Mouse (Mus musculus) embryonic facial prominence, embryonic 13.5 days (tissue): Measurements from ENCODE around the gene Man2b1. TPM values are rescaled to one million over a fixed set of nuclear protein-coding genes. Genes with fewer than 3 reads are reported as not detected.

Experiments
- ATAC-seq: fragments of 200-750 bp; cut with Nextera tagmentation; 2 replicates; pipeline ENCODE4 v1.8.0; 2017; ENCODE audit warnings: low read depth; ENCODE audit not compliant: insufficient number of reproducible peaks, insufficient read depth, low FRiP score, low TSS enrichment
- H3K27ac ChIP-seq: fragments of 300-500 bp; sonication (generic); 2 replicates; pipeline ENCODE4 v1.5.1; 2015; ENCODE audit warnings: moderate library complexity, mild to moderate bottlenecking, inconsistent platforms
- H3K27me3 ChIP-seq: fragments of 300-500 bp; sonication (generic); 2 replicates; pipeline ENCODE4 v1.6.1; 2015; ENCODE audit warnings: mild to moderate bottlenecking, inconsistent platforms
- H3K36me3 ChIP-seq: fragments of 300-500 bp; sonication (generic); 2 replicates; pipeline ENCODE4 v1.6.1; 2015; ENCODE audit warnings: mild to moderate bottlenecking, inconsistent platforms
- H3K4me1 ChIP-seq: fragments of 300-500 bp; sonication (generic); 2 replicates; pipeline ENCODE4 v1.6.1; 2015; ENCODE audit warnings: inconsistent platforms
- H3K4me2 ChIP-seq: fragments of 300-500 bp; sonication (generic); 2 replicates; pipeline ENCODE4 v1.6.1; 2015; ENCODE audit warnings: moderate library complexity, mild to moderate bottlenecking, inconsistent platforms
- H3K4me3 ChIP-seq: fragments of 300-500 bp; sonication (generic); 2 replicates; pipeline ENCODE4 v1.5.1; 2015; ENCODE audit warnings: mild to moderate bottlenecking, inconsistent platforms
- H3K9ac ChIP-seq: fragments of 300-500 bp; sonication (generic); 2 replicates; pipeline ENCODE4 v1.6.1; 2015; ENCODE audit warnings: mild to moderate bottlenecking, inconsistent platforms
- H3K9me3 ChIP-seq: fragments of 300-500 bp; sonication (generic); 2 replicates; pipeline ENCODE4 v1.6.1; 2016; ENCODE audit warnings: inconsistent platforms
- WGBS: fragments of 180-500 bp; shearing (Covaris S2); methylation state at CpG from one replicate; pipeline ENCODE4 v1.1.7; 2015; ENCODE audit warnings: mixed read lengths; 5-methylcytosine and 5-hydroxymethylcytosine counted together
- polyA plus RNA-seq: library from polyadenylated mRNA; unstranded; fragments of >200 nt; fragmentation: Nextera tagmentation; extraction: Ambion mirVana; gene quantifications from 2 replicates; pipeline ENCODE4 v1.2.1, GENCODE M21; 2015

Man2b1 gene
- polyA plus RNA-seq, 1 experiment from 2014 or later: 29.1 TPM

- Histone ChIP-seq H3K9me3 (no peaks in the 10 kb centered on the region), H3K36me3 (peaks cover 55% of the 10 kb centered on the region), H3K9ac (no peak overlapping the region), H3K4me1 (peaks cover 17% of the 10 kb centered on the region), H3K4me2 (no peak overlapping the region), H3K27me3 (no peaks in the 10 kb centered on the region), H3K4me3 (no peak overlapping the region), H3K27ac (no peak overlapping the region)
- 82% methylated on average over 7 of the region's 7 CpGs for WGBS
- ATAC-seq: no peak
These were observed 25.7 kb upstream of the Man2b1 start for GRCm38 (mm10) chr8:85057367-85057766.

GRCm38 (mm10) chr8:85059879-85060616 is 23.0 kb upstream of the Man2b1 start, which contains the start of gene Fbxw9:
TSS of gene Fbxw9 (plus strand) at chr8:85060055.
- 1% methylated on average over 53 of the region's 53 CpGs for WGBS
- H3K4me3 ChIP-seq: peak within 1 kb of the TSS; percentile 87
- peak within 1 kb of the TSS; percentile 91 for H3K4me2 ChIP-seq
- peak within 1 kb of the TSS; percentile 86 for H3K9ac ChIP-seq
- H3K9me3 ChIP-seq: no peaks in the 10 kb centered on the region
- H3K27me3 ChIP-seq: no peaks in the 10 kb centered on the region
- ATAC-seq: peak; percentile 83
- H3K27ac ChIP-seq: 0 out of 2 replicates have a peak within 1 kb of the TSS, but pooled peaks have one; percentile 60
- peaks cover 17% of the 10 kb centered on the region for H3K4me1 ChIP-seq
- H3K36me3 ChIP-seq: peaks cover 33% of the 10 kb centered on the region

GRCm38 (mm10) chr8:85062603-85063002 is 20.5 kb upstream of the Man2b1 start:
- H3K9me3 ChIP-seq: no peaks in the 10 kb centered on the region
- no peak overlapping the region for H3K27ac ChIP-seq
- H3K4me2 ChIP-seq: no peak overlapping the region
- H3K36me3 ChIP-seq: peaks cover 37% of the 10 kb centered on the region
- peaks cover 17% of the 10 kb centered on the region for H3K4me1 ChIP-seq
- no peaks in the 10 kb centered on the region for H3K27me3 ChIP-seq
- 92% methylated on average over 4 of the region's 4 CpGs for WGBS
- H3K9ac ChIP-seq: no peak overlapping the region
- H3K4me3 ChIP-seq: no peak overlapping the region
- no peak for ATAC-seq

GRCm38 (mm10) chr8:85065213-85065612 is 17.9 kb upstream of the Man2b1 start:
- no peak overlapping the region for H3K27ac ChIP-seq
- no peak overlapping the region for H3K9ac ChIP-seq
- H3K4me3 ChIP-seq: no peak overlapping the region
- peaks cover 44% of the 10 kb centered on the region for H3K36me3 ChIP-seq
- 50% methylated on average over 2 of the region's 2 CpGs for WGBS
- peaks cover 17% of the 10 kb centered on the region for H3K4me1 ChIP-seq
- no peaks in the 10 kb centered on the region for H3K27me3 ChIP-seq
- H3K4me2 ChIP-seq: no peak overlapping the region
- ATAC-seq: no peak
- no peaks in the 10 kb centered on the region for H3K9me3 ChIP-seq

- Histone ChIP-seq H3K27me3 (no peaks in the 10 kb centered on the region), H3K4me2 (no peak overlapping the region), H3K4me1 (peaks cover 5% of the 10 kb centered on the region), H3K4me3 (no peak overlapping the region), H3K9ac (no peak overlapping the region), H3K36me3 (peaks cover 41% of the 10 kb centered on the region), H3K27ac (no peak overlapping the region), H3K9me3 (no peaks in the 10 kb centered on the region)
- WGBS: 90% methylated on average over 2 of the region's 2 CpGs
- no peak for ATAC-seq
These were observed 15.9 kb upstream of the Man2b1 start for GRCm38 (mm10) chr8:85067155-85067554.

- Histone ChIP-seq H3K36me3 (peaks cover 41% of the 10 kb centered on the region), H3K4me2 (no peak within 1 kb of the TSS), H3K27ac (no peak within 1 kb of the TSS), H3K27me3 (no peaks in the 10 kb centered on the region), H3K9ac (peak within 1 kb of the TSS; percentile 7; the same call in 1 of the 2 replicates), H3K9me3 (no peaks in the 10 kb centered on the region), H3K4me1 (peaks cover 9% of the 10 kb centered on the region), H3K4me3 (no peak within 1 kb of the TSS)
- no peak for ATAC-seq
These were observed 15.1 kb upstream of the Man2b1 start, which contains the start of gene Gm5741 for GRCm38 (mm10) chr8:85067982-85068381. TSS of gene Gm5741 (minus strand) at chr8:85067982.

- Histone ChIP-seq H3K4me2 (peak overlapping the region; percentile 76), H3K27ac (peak overlapping the region; percentile 97), H3K9me3 (no peaks in the 10 kb centered on the region), H3K4me1 (peaks cover 9% of the 10 kb centered on the region), H3K9ac (peak overlapping the region; percentile 94), H3K36me3 (peaks cover 56% of the 10 kb centered on the region), H3K4me3 (peak overlapping the region; percentile 97), H3K27me3 (no peaks in the 10 kb centered on the region)
- no peak for ATAC-seq
- WGBS: 77% methylated on average over 5 of the region's 5 CpGs
These were observed 12.0 kb upstream of the Man2b1 start for GRCm38 (mm10) chr8:85071041-85071440.

- WGBS: under 1% methylated on average over 68 of the region's 68 CpGs
- ATAC-seq: peak; percentile 72
These were observed 11.4 kb upstream of the Man2b1 start, which contains the start of gene Dhps for GRCm38 (mm10) chr8:85071514-85072281. TSS of gene Dhps (plus strand) at chr8:85071757.

GRCm38 (mm10) chr8:85072364-85072929 is 10.6 kb upstream of the Man2b1 start:
- Histone ChIP-seq H3K4me1 (peaks cover 9% of the 10 kb centered on the region), H3K4me3 (peak overlapping the region; percentile 97), H3K4me2 (peak overlapping the region; percentile 76), H3K27ac (peak overlapping the region; percentile 97), H3K36me3 (peaks cover 53% of the 10 kb centered on the region), H3K27me3 (no peaks in the 10 kb centered on the region), H3K9ac (peak overlapping the region; percentile 94), H3K9me3 (no peaks in the 10 kb centered on the region)
- WGBS: 31% methylated on average over 9 of the region's 9 CpGs
- peak; percentile 0; the same call in 1 of the 2 replicates for ATAC-seq

More at GRCm38 (mm10) chr8:85071514-85072281, 11.4 kb upstream of the Man2b1 start, which contains the start of gene Dhps:
- H3K27ac ChIP-seq: peak within 1 kb of the TSS; percentile 97
- H3K9ac ChIP-seq: peak within 1 kb of the TSS; percentile 94
- peak within 1 kb of the TSS; percentile 76 for H3K4me2 ChIP-seq
- H3K27me3 ChIP-seq: no peaks in the 10 kb centered on the region
- peaks cover 56% of the 10 kb centered on the region for H3K36me3 ChIP-seq
- H3K4me3 ChIP-seq: peak within 1 kb of the TSS; percentile 97
- no peaks in the 10 kb centered on the region for H3K9me3 ChIP-seq
- H3K4me1 ChIP-seq: peaks cover 9% of the 10 kb centered on the region

- Histone ChIP-seq H3K4me2 (peak overlapping the region; percentile 76), H3K27ac (no peak overlapping the region), H3K9ac (peak overlapping the region; percentile 40; the same call in 1 of the 2 replicates), H3K4me3 (peak overlapping the region; percentile 97; the same call in 1 of the 2 replicates), H3K27me3 (no peaks in the 10 kb centered on the region), H3K9me3 (no peaks in the 10 kb centered on the region), H3K36me3 (peaks cover 52% of the 10 kb centered on the region), H3K4me1 (peaks cover 9% of the 10 kb centered on the region)
- ATAC-seq: no peak
- WGBS: 88% methylated on average over 15 of the region's 15 CpGs
These were observed 9.9 kb upstream of the Man2b1 start for GRCm38 (mm10) chr8:85073041-85073612.

- H3K27me3 ChIP-seq: no peaks in the 10 kb centered on the region
- H3K4me2 ChIP-seq: no peak overlapping the region
- H3K9me3 ChIP-seq: no peaks in the 10 kb centered on the region
- H3K4me1 ChIP-seq: peaks cover 9% of the 10 kb centered on the region
- H3K4me3 ChIP-seq: no peak overlapping the region
- no peak for ATAC-seq
- peaks cover 52% of the 10 kb centered on the region for H3K36me3 ChIP-seq
- no peak overlapping the region for H3K27ac ChIP-seq
- H3K9ac ChIP-seq: no peak overlapping the region
- WGBS: 83% methylated on average over 10 of the region's 10 CpGs
These were observed 8.9 kb upstream of the Man2b1 start for GRCm38 (mm10) chr8:85074167-85074566.
